ENCODE assay signal across 9 mouse cellular contexts in the genomic region with DNA sequence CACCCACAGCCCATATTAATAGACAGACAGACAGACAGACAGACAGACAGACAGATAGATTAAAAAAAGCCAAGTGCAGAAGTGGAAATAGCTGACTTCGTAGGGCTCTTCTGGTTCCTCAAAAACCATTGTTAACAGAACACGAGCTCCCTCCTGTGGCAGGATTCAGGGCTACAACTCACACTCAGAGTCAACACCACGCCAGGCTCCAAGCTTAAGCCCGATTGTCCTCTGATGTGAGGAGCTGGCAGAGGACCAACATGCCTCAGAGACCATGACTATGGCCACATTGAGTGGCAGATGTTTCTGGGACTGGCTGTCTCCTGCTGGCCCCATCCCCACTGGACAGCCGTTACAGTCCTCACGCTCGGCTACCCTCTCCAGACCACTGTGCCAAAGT. TPM values are rescaled to one million over a fixed set of nuclear protein-coding genes. Genes with fewer than 3 reads are reported as not detected.
DNase-seq lines count a peak whose midpoint lies in the region; ATAC-seq lines count a peak whose summit lies in the region.
"Had no signal": no experiment of that assay in that cellular context is flagged by ENCODE, and none has a peak within 500 bp of the region (broad histone marks: within the 10 kb centered on the region; RNA-seq: fewer than 3 reads in every experiment).

No protein-coding gene starts in this region.

- H3K4me1 ChIP-seq in forebrain, embryonic 10.5 days, result peaks cover 64% of the 10 kb centered on the region
- H3K4me1 ChIP-seq in forebrain, embryonic 15.5 days, result peaks cover 40% of the 10 kb centered on the region
- peaks cover 36% of the 10 kb centered on the region for H3K4me1 ChIP-seq in forebrain, embryonic 12.5 days

- ATAC-seq in forebrain, embryonic 15.5 days (replicated peaks), result no peak
- ATAC-seq in forebrain, embryonic 12.5 days (ENCODE audit: low FRiP score), result peak; percentile 47

- 28% methylated on average over 7 of the region's 7 CpGs for WGBS in forebrain, embryonic 10.5 days
- WGBS in forebrain, embryonic 15.5 days, result 21% methylated on average over 7 of the region's 7 CpGs
- 27% methylated on average over 7 of the region's 7 CpGs for WGBS in forebrain, embryonic 12.5 days

- peak; percentile 75 for DNase-seq in forebrain, embryonic 10.5 days (ENCODE audit: extremely low spot score, low spot score)
- DNase-seq in 416B (ENCODE audit: low read depth), result peak; percentile 64
- DNase-seq in brain, embryonic 18.5 days (ENCODE audit: low read depth, low spot score), result peak; percentile 40
- DNase-seq in induced T-regulatory cell, adult 2 months (ENCODE audit: low read depth), result peak; percentile 21
- DNase-seq in lung, adult 18-20 months, result peak; percentile 24 to 52
- DNase-seq in skeletal muscle tissue, adult 2 months (ENCODE audit: low read depth, low spot score), result peak; percentile 6

- no peaks in the 10 kb centered on the region for H3K36me3 ChIP-seq in forebrain, embryonic 10.5 days (replicated peaks)
- H3K36me3 ChIP-seq in forebrain, embryonic 15.5 days, result no peaks in the 10 kb centered on the region
- H3K36me3 ChIP-seq in forebrain, embryonic 12.5 days (replicated peaks), result no peaks in the 10 kb centered on the region
- H3K36me3 ChIP-seq: limb, embryonic 15.5 days had no signal

- H3K9me3 ChIP-seq in forebrain, embryonic 10.5 days, result no peaks in the 10 kb centered on the region
- no peaks in the 10 kb centered on the region for H3K9me3 ChIP-seq in forebrain, embryonic 15.5 days
- H3K9me3 ChIP-seq in forebrain, embryonic 12.5 days, result no peaks in the 10 kb centered on the region
- H3K9me3 ChIP-seq: limb, embryonic 15.5 days had no signal

- H3K4me3 ChIP-seq in forebrain, embryonic 10.5 days, result no peak overlapping the region
- H3K4me3 ChIP-seq in forebrain, embryonic 15.5 days, result no peak overlapping the region
- no peak overlapping the region for H3K4me3 ChIP-seq in forebrain, embryonic 12.5 days (replicated peaks)
- H3K4me3 ChIP-seq: limb, embryonic 15.5 days had no signal

- no peak overlapping the region for H3K4me2 ChIP-seq in forebrain, embryonic 15.5 days (replicated peaks)
- H3K4me2 ChIP-seq in forebrain, embryonic 12.5 days, result no peak overlapping the region
- H3K4me2 ChIP-seq: limb, embryonic 15.5 days had no signal

- no peak overlapping the region for H3K27ac ChIP-seq in forebrain, embryonic 10.5 days
- H3K27ac ChIP-seq in forebrain, embryonic 15.5 days (replicated peaks), result no peak overlapping the region
- H3K27ac ChIP-seq in forebrain, embryonic 12.5 days, result no peak overlapping the region
- H3K27ac ChIP-seq: limb, embryonic 15.5 days had no signal

- peaks cover 92% of the 10 kb centered on the region for H3K27me3 ChIP-seq in forebrain, embryonic 10.5 days (ENCODE audit: poor library complexity, severe bottlenecking)
- H3K27me3 ChIP-seq in forebrain, embryonic 15.5 days, result no peaks in the 10 kb centered on the region
- peaks cover 74% of the 10 kb centered on the region for H3K27me3 ChIP-seq in forebrain, embryonic 12.5 days

- H3K9ac ChIP-seq in forebrain, embryonic 15.5 days (replicated peaks), result no peak overlapping the region
- H3K9ac ChIP-seq in forebrain, embryonic 12.5 days, result no peak overlapping the region
- H3K9ac ChIP-seq: limb, embryonic 15.5 days had no signal

RNA-seq across cellular contexts. Expression of a gene that starts 7.0 kb away (rescaled TPM):
- 0.19 and 0.23 TPM in 2 replicates for polyA plus RNA-seq in forebrain, embryonic 10.5 days (2016; fragmentation: Nextera tagmentation; extraction: Ambion mirVana)
- polyA plus RNA-seq in forebrain, embryonic 15.5 days (2015; fragmentation: Nextera tagmentation; extraction: Ambion mirVana), result 3.7 and 4.3 TPM in 2 replicates
- polyA plus RNA-seq in forebrain, embryonic 12.5 days (2016; fragmentation: Nextera tagmentation; extraction: Ambion mirVana), result 0.58 and 1.3 TPM in 2 replicates

RNA-seq across cellular contexts. Expression of a gene that starts 33.3 kb away (rescaled TPM):
- 9.3 and 10.6 TPM in 2 replicates for polyA plus RNA-seq in forebrain, embryonic 10.5 days (2016; fragmentation: Nextera tagmentation; extraction: Ambion mirVana)
- polyA plus RNA-seq in forebrain, embryonic 15.5 days (2015; fragmentation: Nextera tagmentation; extraction: Ambion mirVana), result 76.7 and 76.8 TPM in 2 replicates
- 21.7 and 23.3 TPM in 2 replicates for polyA plus RNA-seq in forebrain, embryonic 12.5 days (2016; fragmentation: Nextera tagmentation; extraction: Ambion mirVana)

RNA-seq across cellular contexts. Expression of a gene that starts 50.7 kb away (rescaled TPM):
- polyA plus RNA-seq in forebrain, embryonic 10.5 days (2016; fragmentation: Nextera tagmentation; extraction: Ambion mirVana), result not detected in 2 replicates
- polyA plus RNA-seq in forebrain, embryonic 15.5 days (2015; fragmentation: Nextera tagmentation; extraction: Ambion mirVana), result not detected in 2 replicates
- not detected in 2 replicates for polyA plus RNA-seq in forebrain, embryonic 12.5 days (2016; fragmentation: Nextera tagmentation; extraction: Ambion mirVana)
- polyA plus RNA-seq: limb, embryonic 15.5 days had no signal

Comparison
In these comparisons a context has a peak if more than half of its experiments do, and no peak if none do; other contexts are left out.
1. DNase-seq: peak in every context shown above with its lines; median percentile 75 in forebrain, embryonic 10.5 days; 64 in 416B; 40 in brain, embryonic 18.5 days; 38 in lung, adult 18-20 months; 21 in induced T-regulatory cell, adult 2 months; 6 in skeletal muscle tissue, adult 2 months.